Mouse (Mus musculus) inflammation-experienced regulatory T-cells, adult 6 months (primary cell): ENCODE measurements around the gene 4933436I01Rik. TPM values are rescaled to one million over a fixed set of nuclear protein-coding genes. Genes with fewer than 3 reads are reported as not detected.

Source experiments
- ATAC-seq: one replicate; pipeline ENCODE4 v1.8.0; 2017
- polyA plus RNA-seq, 3 experiments: library from polyadenylated mRNA; unstranded; fragments of 100-300 nt; shearing (Covaris generic); gene quantifications; one replicate each; pipeline ENCODE4 v1.2.1; 2017

The 4933436I01Rik gene
- polyA plus RNA-seq, result not detected

- no peak for ATAC-seq
Measured at GRCm38 (mm10) chrX:67921350-67921749, at the start of gene 4933436I01Rik. TSS of gene 4933436I01Rik (minus strand) at chrX:67921450.

- no peak for ATAC-seq
Measured at GRCm38 (mm10) chrX:67924769-67925470, 3.7 kb upstream of the 4933436I01Rik start.

GRCm38 (mm10) chrX:67883406-67883805 is 37.8 kb downstream of the 4933436I01Rik start:
- ATAC-seq, result no peak

Other genes starting within 250 kb of the 4933436I01Rik start
- gene Gm1140, start 227.9 kb downstream of the 4933436I01Rik start, polyA plus RNA-seq, result not detected
- gene Gm14692, start 225.8 kb downstream of the 4933436I01Rik start, polyA plus RNA-seq, result not detected